Mouse (Mus musculus): ENCODE data around the gene Tubb4a.
A peak's percentile ranks its signal among the peaks of the same experiment; 100 is the strongest.

The Tubb4a gene

GRCm38 (mm10) chr17:57102276-57102675 lies 14.7 kb upstream of the Tubb4a start:
- no peak for DNase-seq (ENCODE audit: low spot score)

GRCm38 (mm10) chr17:57099629-57100325 lies 12.2 kb upstream of the Tubb4a start:
- no peak for DNase-seq (ENCODE audit: low spot score)

- no peak for DNase-seq (ENCODE audit: low spot score)
These were observed 10.7 kb upstream of the Tubb4a start for GRCm38 (mm10) chr17:57098321-57098720.

- DNase-seq (ENCODE audit: low spot score): peak; percentile 87
These were observed 9.0 kb upstream of the Tubb4a start for GRCm38 (mm10) chr17:57096623-57096920.

- peak; percentile 29 for DNase-seq (ENCODE audit: low spot score)
These were observed 8.5 kb upstream of the Tubb4a start for GRCm38 (mm10) chr17:57095855-57096622.

- DNase-seq (ENCODE audit: low spot score): no peak
These were observed 6.6 kb upstream of the Tubb4a start for GRCm38 (mm10) chr17:57094222-57094621.

- no peak for DNase-seq (ENCODE audit: low spot score)
These were observed 1.4 kb downstream of the Tubb4a start for GRCm38 (mm10) chr17:57085970-57086757.

GRCm38 (mm10) chr17:57082481-57082880 lies 5.1 kb downstream of the Tubb4a start:
- DNase-seq (ENCODE audit: low spot score): no peak

- no peak for DNase-seq (ENCODE audit: low spot score)
These were observed 6.2 kb downstream of the Tubb4a start for GRCm38 (mm10) chr17:57081234-57081842.

GRCm38 (mm10) chr17:57079919-57080318 lies 7.7 kb downstream of the Tubb4a start:
- no peak for DNase-seq (ENCODE audit: low spot score)

- no peak for DNase-seq (ENCODE audit: low spot score)
These were observed 9.2 kb downstream of the Tubb4a start, which contains the start of gene Dennd1c for GRCm38 (mm10) chr17:57078336-57078735. Dennd1c (minus strand) TSS chr17:57078514.

GRCm38 (mm10) chr17:57076916-57077315 lies 10.7 kb downstream of the Tubb4a start:
- DNase-seq (ENCODE audit: low spot score): no peak

- no peak for DNase-seq (ENCODE audit: low spot score)
These were observed 16.9 kb downstream of the Tubb4a start for GRCm38 (mm10) chr17:57070699-57071098.

GRCm38 (mm10) chr17:57070272-57070671 lies 17.3 kb downstream of the Tubb4a start:
- no peak for DNase-seq (ENCODE audit: low spot score)

GRCm38 (mm10) chr17:57066908-57067307 lies 20.7 kb downstream of the Tubb4a start:
- no peak for DNase-seq (ENCODE audit: low spot score)

GRCm38 (mm10) chr17:57063031-57063430 lies 24.6 kb downstream of the Tubb4a start:
- no peak for DNase-seq (ENCODE audit: low spot score)

GRCm38 (mm10) chr17:57062548-57062947 lies 25.0 kb downstream of the Tubb4a start:
- peak; percentile 22 for DNase-seq (ENCODE audit: low spot score)

GRCm38 (mm10) chr17:57062011-57062521 lies 25.5 kb downstream of the Tubb4a start:
- peak; percentile 47 for DNase-seq (ENCODE audit: low spot score)

GRCm38 (mm10) chr17:57061069-57061468 lies 26.5 kb downstream of the Tubb4a start:
- no peak for DNase-seq (ENCODE audit: low spot score)

GRCm38 (mm10) chr17:57060231-57060801 lies 27.3 kb downstream of the Tubb4a start:
- DNase-seq (ENCODE audit: low spot score): peak; percentile 90

GRCm38 (mm10) chr17:57059486-57059977 lies 28.1 kb downstream of the Tubb4a start, which contains the start of gene Slc25a23:
Slc25a23 (minus strand) TSS chr17:57059863.
- DNase-seq (ENCODE audit: low spot score): peak; percentile 25

All from urinary bladder, postnatal 25 days (tissue).